Mouse (Mus musculus) limb, embryonic 13.5 days (tissue): Measurements from ENCODE around the gene Plppr5. TPM values are rescaled to one million over a fixed set of nuclear protein-coding genes. Genes with fewer than 3 reads are reported as not detected.

Source experiments
- ATAC-seq: fragments of 200-750 bp; cut with Nextera tagmentation; 2 replicates; pipeline ENCODE4 v1.8.0; 2017; ENCODE audit warnings: low read depth, moderate number of reproducible peaks, moderate TSS enrichment; ENCODE audit not compliant: low FRiP score
- H3K27ac ChIP-seq: fragments of 300-500 bp; sonication (generic); 2 replicates; pipeline ENCODE4 v1.5.1; 2015; ENCODE audit warnings: inconsistent platforms, mild to moderate bottlenecking, moderate library complexity
- H3K27me3 ChIP-seq: fragments of 300-500 bp; sonication (generic); 2 replicates; pipeline ENCODE4 v1.6.1; 2015; ENCODE audit warnings: mild to moderate bottlenecking, inconsistent platforms
- H3K36me3 ChIP-seq: fragments of 300-500 bp; sonication (generic); 2 replicates; pipeline ENCODE4 v1.6.1; 2015; ENCODE audit warnings: inconsistent platforms, mild to moderate bottlenecking, moderate library complexity
- H3K4me1 ChIP-seq: fragments of 300-500 bp; sonication (generic); 2 replicates; pipeline ENCODE4 v1.6.1; 2015; ENCODE audit warnings: inconsistent platforms
- H3K4me2 ChIP-seq: fragments of 300-500 bp; sonication (generic); replicated peaks from 2 replicates; pipeline ENCODE4 v1.6.1; 2015; ENCODE audit warnings: inconsistent platforms, mild to moderate bottlenecking, moderate library complexity
- H3K4me3 ChIP-seq: fragments of 300-500 bp; sonication (generic); 2 replicates; pipeline ENCODE4 v1.5.1; 2015; ENCODE audit warnings: moderate library complexity, mild to moderate bottlenecking, inconsistent platforms
- H3K9ac ChIP-seq: fragments of 300-500 bp; sonication (generic); 2 replicates; pipeline ENCODE4 v1.6.1; 2015; ENCODE audit warnings: mild to moderate bottlenecking, inconsistent platforms
- H3K9me3 ChIP-seq: fragments of 300-500 bp; sonication (generic); 2 replicates; pipeline ENCODE4 v1.6.1; 2016; ENCODE audit warnings: inconsistent platforms
- WGBS: fragments of 180-500 bp; shearing (Covaris S2); methylation state at CpG from one replicate; pipeline ENCODE4 v1.1.7; 2015; 5-methylcytosine and 5-hydroxymethylcytosine counted together
- polyA plus RNA-seq: library from polyadenylated mRNA; unstranded; fragments of >200 nt; fragmentation: Nextera tagmentation; extraction: Ambion mirVana; gene quantifications from 2 replicates; pipeline ENCODE4 v1.2.1, GENCODE M21; 2015

The Plppr5 gene
- polyA plus RNA-seq, 1 experiment from 2014 or later, result 0.19 TPM

DNA sequence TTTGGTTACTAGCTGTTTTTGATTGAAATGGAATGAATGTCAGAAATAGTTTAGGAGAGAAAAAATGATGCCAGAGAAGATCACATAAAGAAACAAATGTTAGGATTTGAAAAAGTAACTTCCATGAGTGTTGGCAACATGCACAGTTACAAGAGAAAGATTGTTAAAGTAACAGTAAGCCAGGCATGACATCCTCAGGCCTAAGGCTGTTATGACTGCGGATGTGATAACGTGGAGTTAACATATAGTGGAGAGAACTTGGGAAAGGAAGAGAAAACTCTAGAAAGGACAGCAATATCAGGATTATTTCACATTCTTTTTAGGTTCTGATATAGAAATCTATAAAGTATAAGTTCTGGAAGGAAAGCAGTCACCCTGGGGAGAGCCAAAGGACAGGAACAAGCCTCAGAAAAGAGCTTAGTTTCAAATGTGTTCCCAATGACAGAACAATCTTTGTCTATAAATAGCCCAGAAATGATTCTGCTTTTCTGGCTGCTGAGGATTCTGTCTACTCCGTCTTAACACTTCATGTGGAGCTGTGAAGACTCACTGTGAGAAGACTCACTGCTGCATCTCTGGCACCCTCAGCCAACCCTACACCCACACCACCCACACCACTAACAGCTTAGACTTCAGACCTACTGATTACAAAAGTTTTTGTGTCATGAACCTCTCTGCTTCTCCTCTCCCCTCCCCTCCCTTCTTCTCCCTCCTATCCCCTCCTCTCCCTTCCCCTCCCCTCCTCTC is 142.1 kb downstream of the Plppr5 start:
- Histone ChIP-seq H3K9me3 (no peaks in the 10 kb centered on the region), H3K4me3 (no peak overlapping the region), H3K27me3 (no peaks in the 10 kb centered on the region), H3K4me2 (no peak overlapping the region), H3K4me1 (no peaks in the 10 kb centered on the region), H3K27ac (no peak overlapping the region), H3K9ac (no peak overlapping the region), H3K36me3 (no peaks in the 10 kb centered on the region)
- no peak for ATAC-seq
- WGBS, result 84% methylated on average over 3 of the region's 3 CpGs

DNA sequence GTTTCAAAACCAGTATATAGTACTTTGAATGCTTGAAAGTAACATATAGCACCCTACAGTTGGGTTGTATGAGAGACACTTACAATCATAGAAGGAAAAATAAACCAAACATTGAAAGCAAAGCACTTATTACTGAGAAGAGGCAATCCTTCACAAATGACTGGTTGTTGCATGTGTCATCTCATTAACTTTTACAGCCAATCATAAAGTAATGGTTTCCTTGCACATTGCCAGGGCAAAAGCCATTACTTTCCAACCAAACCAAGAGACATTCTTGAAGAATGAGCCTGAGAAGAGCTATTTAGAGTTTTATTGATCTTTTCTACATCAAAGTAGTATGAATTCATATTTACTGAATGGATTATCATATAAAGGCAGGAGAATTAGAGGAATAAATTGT is 148.8 kb downstream of the Plppr5 start:
- Histone ChIP-seq H3K4me3 (no peak overlapping the region), H3K36me3 (no peaks in the 10 kb centered on the region), H3K4me2 (no peak overlapping the region), H3K4me1 (no peaks in the 10 kb centered on the region), H3K9me3 (no peaks in the 10 kb centered on the region), H3K27me3 (no peaks in the 10 kb centered on the region), H3K27ac (no peak overlapping the region), H3K9ac (no peak overlapping the region)
- no peak for ATAC-seq

DNA sequence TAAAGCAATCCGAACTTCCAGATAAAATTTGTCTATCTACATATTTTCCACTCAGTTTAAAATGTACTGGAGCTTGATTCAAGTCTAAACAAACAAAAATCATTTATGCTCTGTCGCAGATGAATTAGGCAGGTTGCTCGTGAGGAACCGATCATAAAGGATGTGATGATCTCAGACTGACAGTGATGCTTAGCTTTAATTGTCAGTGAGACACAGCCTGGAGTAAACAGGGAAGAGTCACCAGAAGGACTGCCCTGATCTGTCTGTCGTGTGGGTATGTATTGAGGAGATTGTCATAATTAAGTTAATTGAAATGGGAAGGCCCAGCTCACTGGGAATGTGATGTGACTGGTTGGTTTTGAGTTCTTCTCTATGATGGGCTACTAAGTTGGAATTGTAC is 149.9 kb downstream of the Plppr5 start:
- H3K36me3 ChIP-seq, result no peaks in the 10 kb centered on the region
- no peak overlapping the region for H3K27ac ChIP-seq
- H3K9ac ChIP-seq, result no peak overlapping the region
- no peak for ATAC-seq
- 80% methylated on average over 5 of the region's 5 CpGs for WGBS
- no peaks in the 10 kb centered on the region for H3K4me1 ChIP-seq
- H3K4me3 ChIP-seq, result no peak overlapping the region
- H3K27me3 ChIP-seq, result no peaks in the 10 kb centered on the region
- H3K9me3 ChIP-seq, result no peaks in the 10 kb centered on the region
- no peak overlapping the region for H3K4me2 ChIP-seq

GRCm38 (mm10) chr3:117725501-117725900 is 150.9 kb downstream of the Plppr5 start:
- Histone ChIP-seq H3K9me3 (no peaks in the 10 kb centered on the region), H3K4me1 (no peaks in the 10 kb centered on the region), H3K4me3 (no peak overlapping the region), H3K9ac (no peak overlapping the region), H3K36me3 (no peaks in the 10 kb centered on the region), H3K27me3 (no peaks in the 10 kb centered on the region), H3K27ac (no peak overlapping the region), H3K4me2 (no peak overlapping the region)
- no peak for ATAC-seq
- WGBS, result 78% methylated on average over 1 of the region's 1 CpGs

DNA sequence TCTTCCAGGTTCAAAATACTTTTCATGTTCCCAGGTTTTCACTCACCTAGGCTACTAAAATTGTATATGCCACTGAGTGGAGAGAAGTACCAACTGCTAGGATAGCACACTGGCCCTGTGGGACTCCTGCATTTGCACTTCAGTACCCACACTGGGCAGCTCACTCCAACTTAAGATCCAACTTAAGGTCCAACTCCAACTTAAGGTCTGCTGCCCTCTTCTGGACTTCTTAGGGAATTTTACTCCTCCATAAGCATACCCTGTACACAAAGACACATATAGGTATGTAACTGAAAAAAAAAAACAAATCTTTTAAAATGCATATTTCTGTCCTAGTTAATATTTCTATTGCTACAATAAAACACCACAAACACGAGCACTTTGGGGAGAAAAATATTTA is 153.5 kb downstream of the Plppr5 start:
- no peaks in the 10 kb centered on the region for H3K27me3 ChIP-seq
- no peaks in the 10 kb centered on the region for H3K4me1 ChIP-seq
- no peak for ATAC-seq
- no peaks in the 10 kb centered on the region for H3K9me3 ChIP-seq
- no peak overlapping the region for H3K4me3 ChIP-seq
- H3K4me2 ChIP-seq, result no peak overlapping the region
- no peaks in the 10 kb centered on the region for H3K36me3 ChIP-seq
- 38% methylated on average over 1 of the region's 1 CpGs for WGBS
- no peak overlapping the region for H3K9ac ChIP-seq
- no peak overlapping the region for H3K27ac ChIP-seq

DNA sequence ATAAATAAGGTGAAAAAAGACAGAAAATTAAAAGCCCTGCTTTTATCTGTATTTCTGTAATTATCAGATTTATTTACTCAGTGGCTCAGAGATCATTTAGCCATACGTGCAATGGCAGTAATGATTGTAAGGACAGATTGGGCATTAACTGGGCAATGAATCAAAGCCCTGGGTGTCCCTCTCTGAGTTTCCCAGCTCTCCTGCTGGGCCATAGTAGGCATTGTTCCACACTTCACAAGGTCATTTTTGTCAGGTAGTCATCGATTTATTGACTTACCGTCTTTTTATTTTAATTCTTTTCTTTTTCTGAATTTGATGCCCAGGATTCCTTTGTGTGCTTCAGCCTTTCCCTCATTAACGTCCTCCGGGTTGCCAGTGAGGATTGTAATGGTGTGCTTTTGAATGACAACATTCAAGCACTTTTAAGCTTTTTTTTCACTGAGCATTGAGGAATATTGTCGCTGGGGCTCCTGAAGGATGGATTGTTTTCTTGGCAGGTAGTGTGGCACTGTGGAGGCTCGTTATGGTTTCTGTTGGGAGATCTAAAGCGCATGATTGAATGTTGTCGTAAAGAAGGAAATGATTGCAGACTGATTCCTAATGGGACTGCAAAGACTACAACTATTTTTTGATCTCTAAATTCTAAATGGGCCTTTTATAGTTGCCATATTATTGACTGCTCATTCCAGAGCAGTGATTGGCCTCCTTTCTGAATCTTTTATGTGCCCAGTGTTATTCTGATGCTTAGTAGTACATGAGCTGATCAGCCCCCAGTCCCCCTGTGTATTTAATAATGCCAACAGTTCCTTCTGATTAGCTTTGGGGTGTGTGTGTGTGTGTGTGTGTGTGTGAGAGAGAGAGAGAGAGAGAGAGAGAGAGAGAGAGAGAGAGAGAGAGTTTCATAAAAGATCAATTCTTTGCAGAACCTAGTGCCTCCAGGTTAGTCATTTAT is 154.8 kb downstream of the Plppr5 start:
- no peak for ATAC-seq
- Histone ChIP-seq H3K27me3 (no peaks in the 10 kb centered on the region), H3K27ac (no peak overlapping the region), H3K4me3 (no peak overlapping the region), H3K9ac (no peak overlapping the region), H3K9me3 (no peaks in the 10 kb centered on the region), H3K4me2 (no peak overlapping the region), H3K36me3 (no peaks in the 10 kb centered on the region), H3K4me1 (no peaks in the 10 kb centered on the region)
- WGBS, result 52% methylated on average over 9 of the region's 9 CpGs

GRCm38 (mm10) chr3:117731545-117731944 is 156.9 kb downstream of the Plppr5 start:
- Histone ChIP-seq H3K27ac (no peak overlapping the region), H3K4me3 (no peak overlapping the region), H3K9me3 (no peaks in the 10 kb centered on the region), H3K36me3 (no peaks in the 10 kb centered on the region), H3K9ac (no peak overlapping the region), H3K4me1 (no peaks in the 10 kb centered on the region), H3K4me2 (no peak overlapping the region), H3K27me3 (no peaks in the 10 kb centered on the region)
- ATAC-seq, result no peak
- WGBS, result 69% methylated on average over 3 of the region's 3 CpGs

DNA sequence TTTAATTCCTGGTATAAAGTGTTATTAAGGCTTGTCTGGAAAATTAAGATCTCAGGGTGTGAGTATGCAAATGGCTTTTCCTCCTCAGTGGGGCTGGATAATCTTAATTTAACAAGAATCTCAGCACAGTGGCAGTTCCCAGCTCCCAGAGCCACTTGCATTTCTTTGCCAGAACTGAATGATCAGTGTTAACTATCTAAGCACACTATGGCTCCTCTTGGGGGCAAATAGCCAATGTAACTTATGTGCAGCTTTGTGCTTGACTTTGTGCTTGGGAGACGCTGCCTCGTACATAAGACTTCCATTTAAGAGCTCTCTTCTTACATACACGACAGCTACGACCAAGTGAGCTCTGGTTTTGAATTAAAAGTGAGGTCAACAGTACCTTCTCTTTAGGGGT is 158.0 kb downstream of the Plppr5 start:
- 75% methylated on average over 4 of the region's 4 CpGs for WGBS
- Histone ChIP-seq H3K36me3 (no peaks in the 10 kb centered on the region), H3K9ac (no peak overlapping the region), H3K4me3 (no peak overlapping the region), H3K4me1 (no peaks in the 10 kb centered on the region), H3K9me3 (no peaks in the 10 kb centered on the region), H3K27me3 (no peaks in the 10 kb centered on the region), H3K27ac (no peak overlapping the region), H3K4me2 (no peak overlapping the region)
- ATAC-seq, result no peak

Other genes with a start within 250 kb of the Plppr5 start
- gene Plppr4, start 214.0 kb upstream of the Plppr5 start, polyA plus RNA-seq, result 0.29 and 0.41 TPM in 2 replicates